Mouse (Mus musculus) Patski (cell line): Measurements from ENCODE around the gene Rheb. TPM values are rescaled to one million over a fixed set of nuclear protein-coding genes. Genes with fewer than 3 reads are reported as not detected.
"Not testable (repeated sequence)": the region's sequence is repeated elsewhere in the genome, so short reads cannot be mapped to it uniquely, and the experiment has no call there.

ENCODE experiments used
- ATAC-seq: fragments of 100-300 bp; one replicate; pipeline ENCODE4 v1.8.0; 2021
- CTCF ChIA-PET: fragments of 350-600 bp; sonication (Branson Sonifier 250); formaldehyde crosslinking; loops from one replicate; lab custom pipeline; 2022; ENCODE audit warnings: inconsistent platforms; lab: Charles Lee
- POLR2A ChIA-PET: fragments of 350-600 bp; sonication (Branson Sonifier 250); formaldehyde crosslinking; loops from one replicate; lab custom pipeline; 2022; ENCODE audit warnings: antibody characterized with exemption, inconsistent platforms; lab: Charles Lee
- DNase-seq: peaks from one replicate; pipeline ENCODE4 v3.0.0-alpha.2; 2011; ENCODE audit warnings: low read depth, low spot score
- H3K27me3 ChIP-seq: fragments of 371-371 bp; one replicate; pipeline ENCODE4 v1.5.1; 2021
- CTCF ChIP-seq: fragments of 100-300 bp; IDR thresholded peaks from one replicate; pipeline ENCODE4 v1.5.1; 2021
- in situ Hi-C: fragments of 300-500 bp; cut with MboI; formaldehyde crosslinking; loops from 3 replicates; pipeline ENCODE4 v1.11.1; 2018; ENCODE audit warnings: low pct_unique_long_range_greater_than_20kb, mixed read lengths
- polyA plus RNA-seq: library from polyadenylated mRNA; unstranded; gene quantifications from one replicate; pipeline ENCODE4 v1.2.3, GENCODE M21; 2021

The Rheb gene
- polyA plus RNA-seq, 1 experiment from 2014 or later: 168 TPM

- no peaks in the 10 kb centered on the region for H3K27me3 ChIP-seq
- ATAC-seq (no peak), DNase-seq (no peak)
- POLR2A ChIA-PET: no interaction called here
- in situ Hi-C loops: no loop called here
- CTCF ChIA-PET: no interaction called here
- no peak for TF ChIP-seq CTCF
These were observed 27.4 kb upstream of the Rheb start for GRCm38 (mm10) chr5:24869796-24870289.

- no peak for TF ChIP-seq CTCF
- ATAC-seq (no peak), DNase-seq (no peak)
- in situ Hi-C loops: no loop called here
- H3K27me3 ChIP-seq: no peaks in the 10 kb centered on the region
- ChIA-PET POLR2A (interaction anchor here (0.7 kb wide), 1 partner anchor 147 kb away, joined by 3 read pairs; no protein-coding TSS in a partner anchor), CTCF (interaction anchor here (1.4 kb wide), 1 partner anchor 9 kb away, joined by 3 read pairs; no protein-coding TSS in a partner anchor)
These were observed 21.4 kb upstream of the Rheb start for GRCm38 (mm10) chr5:24863804-24864203.

GRCm38 (mm10) chr5:24861449-24861930 lies 19.1 kb upstream of the Rheb start:
- no peak for TF ChIP-seq CTCF
- no peak for DNase-seq
- no peaks in the 10 kb centered on the region for H3K27me3 ChIP-seq
- CTCF ChIA-PET: interaction anchor here (1.3 kb wide), 1 partner anchor 13 kb away, joined by 4 read pairs; no protein-coding TSS in a partner anchor
- POLR2A ChIA-PET: interaction anchor here (0.7 kb wide), 1 partner anchor 30 kb away, joined by 3 read pairs; no protein-coding TSS in a partner anchor
- in situ Hi-C loops: no loop called here
- ATAC-seq: no peak

GRCm38 (mm10) chr5:24860635-24861448 lies 18.4 kb upstream of the Rheb start:
- in situ Hi-C loops: no loop called here
- ChIA-PET POLR2A (interaction anchor here (0.7 kb wide), 2 partner anchors 8 to 29 kb away, joined by 3 read pairs; no protein-coding TSS in a partner anchor), CTCF (interaction anchor here (1.3 kb wide), 1 partner anchor 13 kb away, joined by 4 read pairs; no protein-coding TSS in a partner anchor)
- DNase-seq: peak; percentile 59
- no peaks in the 10 kb centered on the region for H3K27me3 ChIP-seq
- ATAC-seq: peak; percentile 23
- no peak for TF ChIP-seq CTCF

GRCm38 (mm10) chr5:24859771-24860540 lies 17.5 kb upstream of the Rheb start:
- ChIA-PET CTCF (interaction anchor here (1.2 kb wide), 1 partner anchor 8 kb away, joined by 3 read pairs; no protein-coding TSS in a partner anchor), POLR2A (no interaction called here)
- DNase-seq (no peak), ATAC-seq (peak; percentile 34)
- no peaks in the 10 kb centered on the region for H3K27me3 ChIP-seq
- in situ Hi-C loops: no loop called here
- no peak for TF ChIP-seq CTCF

- H3K27me3 ChIP-seq: no peaks in the 10 kb centered on the region
- in situ Hi-C loops: no loop called here
- POLR2A ChIA-PET: no interaction called here
- CTCF ChIA-PET: interaction anchor here (0.9 to 1.4 kb wide), 4 partner anchors 9 to 34 kb away, joined by 3 to 4 read pairs (median 3); no protein-coding TSS in a partner anchor
- no peak for ATAC-seq
- no peak for TF ChIP-seq CTCF
- DNase-seq: no peak
These were observed 12.6 kb upstream of the Rheb start for GRCm38 (mm10) chr5:24854827-24855600.

GRCm38 (mm10) chr5:24854256-24854655 lies 11.8 kb upstream of the Rheb start:
- in situ Hi-C loops: no loop called here
- CTCF ChIA-PET: interaction anchor here (0.7 to 1.4 kb wide), 5 partner anchors 9 to 35 kb away, joined by 3 to 4 read pairs (median 3); no protein-coding TSS in a partner anchor
- no peak for TF ChIP-seq CTCF
- no peaks in the 10 kb centered on the region for H3K27me3 ChIP-seq
- DNase-seq: no peak
- POLR2A ChIA-PET: no interaction called here
- no peak for ATAC-seq

- POLR2A ChIA-PET, ATAC-seq, H3K27me3 ChIP-seq, DNase-seq, in situ Hi-C loops, CTCF ChIA-PET: not testable (repeated sequence)
These were observed 5.8 kb upstream of the Rheb start for GRCm38 (mm10) chr5:24848261-24848660.

- DNase-seq (no peak), ATAC-seq (no peak)
- POLR2A ChIA-PET: interaction anchor here (1.1 kb wide), 1 partner anchor 20 kb away, joined by 3 read pairs; no protein-coding TSS in a partner anchor
- CTCF ChIA-PET: interaction anchor here (0.8 to 3.4 kb wide), 2 partner anchors 34 to 163 kb away, joined by 3 to 10 read pairs; no protein-coding TSS in a partner anchor
- no peak for TF ChIP-seq CTCF
- no peaks in the 10 kb centered on the region for H3K27me3 ChIP-seq
- in situ Hi-C loops: no loop called here
These were observed 1.4 kb upstream of the Rheb start for GRCm38 (mm10) chr5:24843841-24844240.
